Mouse (Mus musculus) megakaryocyte, embryonic 14.5 days (primary cell): Measurements from ENCODE around the gene Epha5.

Source experiments
- FLI1 ChIP-seq: IDR thresholded peaks from 2 replicates; pipeline ENCODE4 v1.6.1; 2012; ENCODE audit warnings: low read length, inconsistent platforms, mixed read lengths
- GATA1 ChIP-seq: IDR thresholded peaks from 3 replicates; pipeline ENCODE4 v1.6.1; 2012; ENCODE audit warnings: mixed read lengths, low read length, inconsistent platforms, borderline replicate concordance

GRCm38 (mm10) chr5:84095947-84096346 lies 321.2 kb downstream of the Epha5 start:
- TF ChIP-seq GATA1 = no peak
- TF ChIP-seq FLI1 = no peak
